Mouse (Mus musculus) Patski (cell line): ENCODE results near the gene Invs. TPM values are rescaled to one million over a fixed set of nuclear protein-coding genes. Genes with fewer than 3 reads are reported as not detected.

Experiments
- ATAC-seq: fragments of 100-300 bp; one replicate; pipeline ENCODE4 v1.8.0; 2021
- CTCF ChIA-PET: fragments of 350-600 bp; sonication (Branson Sonifier 250); formaldehyde crosslinking; loops from one replicate; lab custom pipeline; 2022; ENCODE audit warnings: inconsistent platforms; lab: Charles Lee
- POLR2A ChIA-PET: fragments of 350-600 bp; sonication (Branson Sonifier 250); formaldehyde crosslinking; loops from one replicate; lab custom pipeline; 2022; ENCODE audit warnings: antibody characterized with exemption, inconsistent platforms; lab: Charles Lee
- DNase-seq: peaks from one replicate; pipeline ENCODE4 v3.0.0-alpha.2; 2011; ENCODE audit warnings: low read depth, low spot score
- H3K27me3 ChIP-seq: fragments of 371-371 bp; one replicate; pipeline ENCODE4 v1.5.1; 2021
- CTCF ChIP-seq: fragments of 100-300 bp; IDR thresholded peaks from one replicate; pipeline ENCODE4 v1.5.1; 2021
- in situ Hi-C: fragments of 300-500 bp; cut with MboI; formaldehyde crosslinking; loops from 3 replicates; pipeline ENCODE4 v1.11.1; 2018; ENCODE audit warnings: low pct_unique_long_range_greater_than_20kb, mixed read lengths
- polyA plus RNA-seq: library from polyadenylated mRNA; unstranded; gene quantifications from one replicate; pipeline ENCODE4 v1.2.3, GENCODE M21; 2021

Gene Invs
- polyA plus RNA-seq, 1 experiment from 2014 or later = 9.3 TPM

- ChIA-PET POLR2A (no interaction called here), CTCF (no interaction called here)
- in situ Hi-C loops = no loop called here
- TF ChIP-seq CTCF = no peak
- H3K27me3 ChIP-seq = no peaks in the 10 kb centered on the region
- DNase-seq (no peak), ATAC-seq (no peak)
Observed at GRCm38 (mm10) chr4:48271838-48272237, 7.7 kb upstream of the Invs start.

GRCm38 (mm10) chr4:48273119-48273829, 6.3 kb upstream of the Invs start:
- in situ Hi-C loops = no loop called here
- POLR2A ChIA-PET = interaction anchor here (0.7 kb wide), 1 partner anchor 37 kb away, joined by 8 read pairs; no protein-coding TSS in a partner anchor

GRCm38 (mm10) chr4:48275736-48276135, 3.8 kb upstream of the Invs start:
- ChIA-PET POLR2A (no interaction called here), CTCF (interaction anchor here (1.2 kb wide), 1 partner anchor 10 kb away, joined by 3 read pairs; no protein-coding TSS in a partner anchor)
- ATAC-seq (no peak), DNase-seq (no peak)
- no peaks in the 10 kb centered on the region for H3K27me3 ChIP-seq
- no peak for TF ChIP-seq CTCF
- in situ Hi-C loops = no loop called here

More at GRCm38 (mm10) chr4:48273119-48273829, 6.3 kb upstream of the Invs start:
- H3K27me3 ChIP-seq = no peaks in the 10 kb centered on the region
- ATAC-seq (no peak), DNase-seq (no peak)
- CTCF ChIA-PET = no interaction called here
- TF ChIP-seq CTCF = no peak

- in situ Hi-C loops = no loop called here
- no peak for TF ChIP-seq CTCF
- CTCF ChIA-PET = interaction anchor here (0.8 kb wide), 1 partner anchor 10 kb away, joined by 4 read pairs; no protein-coding TSS in a partner anchor
- H3K27me3 ChIP-seq = no peaks in the 10 kb centered on the region
- POLR2A ChIA-PET = no interaction called here
- DNase-seq (no peak), ATAC-seq (no peak)
Observed at GRCm38 (mm10) chr4:48277011-48277410, 2.5 kb upstream of the Invs start.

GRCm38 (mm10) chr4:48278757-48279497, 633 bp upstream of the Invs start:
- H3K27me3 ChIP-seq = no peaks in the 10 kb centered on the region
- ChIA-PET CTCF (interaction anchor here (1.0 to 2.0 kb wide), 2 partner anchors 24 to 44 kb away, joined by 3 to 4 read pairs; no protein-coding TSS in a partner anchor), POLR2A (no interaction called here)
- TF ChIP-seq CTCF = no peak
- DNase-seq = peak; percentile 24
- in situ Hi-C loops = no loop called here
- peak; percentile 3 for ATAC-seq

- ATAC-seq (no peak), DNase-seq (no peak)
- no peaks in the 10 kb centered on the region for H3K27me3 ChIP-seq
- ChIA-PET POLR2A (no interaction called here), CTCF (interaction anchor here (2.0 kb wide), 1 partner anchor 27 kb away, joined by 4 read pairs; no protein-coding TSS in a partner anchor)
- TF ChIP-seq CTCF = no peak
- in situ Hi-C loops = no loop called here
Observed at GRCm38 (mm10) chr4:48281121-48281520, 1.6 kb downstream of the Invs start.

GRCm38 (mm10) chr4:48287086-48287757, 7.7 kb downstream of the Invs start:
- in situ Hi-C loops = no loop called here
- TF ChIP-seq CTCF = no peak
- ChIA-PET CTCF (interaction anchor here (1.5 kb wide), 1 partner anchor 57 kb away, joined by 3 read pairs; no protein-coding TSS in a partner anchor), POLR2A (no interaction called here)
- no peaks in the 10 kb centered on the region for H3K27me3 ChIP-seq
- ATAC-seq (no peak), DNase-seq (no peak)

- in situ Hi-C loops = no loop called here
- ATAC-seq = no peak
- TF ChIP-seq CTCF = no peak
- DNase-seq = no peak
- no peaks in the 10 kb centered on the region for H3K27me3 ChIP-seq
- ChIA-PET CTCF (no interaction called here), POLR2A (no interaction called here)
Observed at GRCm38 (mm10) chr4:48314814-48315213, 35.3 kb downstream of the Invs start.

- DNase-seq (no peak), ATAC-seq (no peak)
- POLR2A ChIA-PET = no interaction called here
- no peaks in the 10 kb centered on the region for H3K27me3 ChIP-seq
- TF ChIP-seq CTCF = no peak
- in situ Hi-C loops = no loop called here
- CTCF ChIA-PET = interaction anchor here (1.1 kb wide), 1 partner anchor 9 kb away, joined by 3 read pairs; no protein-coding TSS in a partner anchor
Observed at GRCm38 (mm10) chr4:48316036-48316435, 36.5 kb downstream of the Invs start.

GRCm38 (mm10) chr4:48321276-48321675, 41.7 kb downstream of the Invs start:
- no peaks in the 10 kb centered on the region for H3K27me3 ChIP-seq
- no peak for TF ChIP-seq CTCF
- ChIA-PET CTCF (no interaction called here), POLR2A (no interaction called here)
- in situ Hi-C loops = no loop called here
- DNase-seq = no peak
- ATAC-seq = no peak
